Mouse (Mus musculus) effector memory CD4-positive, alpha-beta T cell, adult 5 months (primary cell): Measurements from ENCODE around the gene Cox6b1. TPM values are rescaled to one million over a fixed set of nuclear protein-coding genes. Genes with fewer than 3 reads are reported as not detected.

Experiments
- polyA plus RNA-seq: library from polyadenylated mRNA; unstranded; fragments of 100-300 nt; shearing (Covaris generic); gene quantifications from one replicate; pipeline ENCODE4 v1.2.1, GENCODE M21; 2017

Cox6b1 gene
- polyA plus RNA-seq, result 388 TPM

GRCm38 (mm10) chr7:30625530-30626384 is at the start of gene Cox6b1:
Gene Cox6b1 (minus strand): TSS chr7:30626151.

GRCm38 (mm10) chr7:30671480-30671879 is 45.5 kb upstream of the Cox6b1 start, which contains the start of gene Pmis2:
Gene Pmis2 (minus strand): TSS chr7:30671605.

GRCm38 (mm10) chr7:30664529-30665200 is 38.7 kb upstream of the Cox6b1 start, which contains the start of gene Haus5:
Gene Haus5 (minus strand): TSS chr7:30664994.

GRCm38 (mm10) chr7:30649591-30650540 is 23.9 kb upstream of the Cox6b1 start, which contains the start of gene Rbm42:
Gene Rbm42 (minus strand): TSS chr7:30650317.

GRCm38 (mm10) chr7:30635752-30636151 is 9.8 kb upstream of the Cox6b1 start, which contains the start of gene Etv2:
Gene Etv2 (minus strand): TSS chr7:30635852.

GRCm38 (mm10) chr7:30612654-30613402 is 13.1 kb downstream of the Cox6b1 start, which contains the start of gene Upk1a:
Gene Upk1a (minus strand): TSS chr7:30612847.

GRCm38 (mm10) chr7:30598786-30599185 is 27.2 kb downstream of the Cox6b1 start, which contains the start of gene Zbtb32:
Gene Zbtb32 (minus strand): TSS chr7:30598909.

GRCm38 (mm10) chr7:30588676-30589434 is 37.1 kb downstream of the Cox6b1 start, which contains the start of gene Kmt2b:
Gene Kmt2b (minus strand): TSS chr7:30588726.

Other genes starting within 250 kb of the Cox6b1 start
- gene Tyrobp, start 212.4 kb downstream of the Cox6b1 start, polyA plus RNA-seq, result 2.8 TPM
- 589 TPM for gene Hcst, start 206.3 kb downstream of the Cox6b1 start, polyA plus RNA-seq
- gene Nfkbid, start 204.4 kb downstream of the Cox6b1 start, polyA plus RNA-seq, result 853 TPM
- gene Aplp1, start 180.6 kb downstream of the Cox6b1 start, polyA plus RNA-seq, result 34.3 TPM
- 0.25 TPM for gene Kirrel2, start 168.5 kb downstream of the Cox6b1 start, polyA plus RNA-seq
- gene Nphs1, start 167.8 kb downstream of the Cox6b1 start, polyA plus RNA-seq, result not detected
- not detected for gene Prodh2, start 132.5 kb downstream of the Cox6b1 start, polyA plus RNA-seq
- 1.0 TPM for gene Arhgap33, start 91.1 kb downstream of the Cox6b1 start, polyA plus RNA-seq
- 3.3 TPM for gene Hspb6, start 74.0 kb downstream of the Cox6b1 start, polyA plus RNA-seq
- gene Proser3, start 73.9 kb downstream of the Cox6b1 start, polyA plus RNA-seq, result 3.3 TPM
- 48.0 TPM for gene Lin37, start 66.3 kb downstream of the Cox6b1 start, polyA plus RNA-seq
- gene U2af1l4, start 62.9 kb downstream of the Cox6b1 start, polyA plus RNA-seq, result 84.8 TPM
- gene Gm49396, start 62.8 kb downstream of the Cox6b1 start, polyA plus RNA-seq, result 57.8 TPM
- gene Psenen, start 62.5 kb downstream of the Cox6b1 start, polyA plus RNA-seq, result 137 TPM
- gene Igflr1, start 60.7 kb downstream of the Cox6b1 start, polyA plus RNA-seq, result 59.7 TPM
- gene Kmt2b, start 37.4 kb downstream of the Cox6b1 start, polyA plus RNA-seq, result 14.0 TPM
- 12.8 TPM for gene Zbtb32, start 27.2 kb downstream of the Cox6b1 start, polyA plus RNA-seq
- 0.79 TPM for gene Upk1a, start 13.3 kb downstream of the Cox6b1 start, polyA plus RNA-seq
- gene Etv2, start 9.7 kb upstream of the Cox6b1 start, polyA plus RNA-seq, result not detected
- gene Rbm42, start 24.2 kb upstream of the Cox6b1 start, polyA plus RNA-seq, result 194 TPM
- gene Haus5, start 38.8 kb upstream of the Cox6b1 start, polyA plus RNA-seq, result 36.3 TPM
- 0.56 TPM for gene Pmis2, start 45.5 kb upstream of the Cox6b1 start, polyA plus RNA-seq
- gene 2200002J24Rik, start 72.8 kb upstream of the Cox6b1 start, polyA plus RNA-seq, result not detected
- gene Atp4a, start 86.1 kb upstream of the Cox6b1 start, polyA plus RNA-seq, result not detected
- 51.5 TPM for gene Tmem147, start 103.4 kb upstream of the Cox6b1 start, polyA plus RNA-seq
- not detected for gene Gapdhs, start 117.5 kb upstream of the Cox6b1 start, polyA plus RNA-seq
- gene Sbsn, start 125.3 kb upstream of the Cox6b1 start, polyA plus RNA-seq, result 0.17 TPM
- gene Dmkn, start 137.6 kb upstream of the Cox6b1 start, polyA plus RNA-seq, result not detected
- gene Krtdap, start 161.7 kb upstream of the Cox6b1 start, polyA plus RNA-seq, result not detected
- not detected for gene Ffar2, start 197.6 kb upstream of the Cox6b1 start, polyA plus RNA-seq
- not detected for gene Ffar3, start 230.0 kb upstream of the Cox6b1 start, polyA plus RNA-seq
- gene Ffar1, start 235.4 kb upstream of the Cox6b1 start, polyA plus RNA-seq, result 0.09 TPM